Mouse (Mus musculus) lung, adult 2 months (tissue): ENCODE results near the gene Olfr640. TPM values are rescaled to one million over a fixed set of nuclear protein-coding genes. Genes with fewer than 3 reads are reported as not detected.

Experiments used
- DNase-seq: peaks from one replicate; pipeline ENCODE4 v3.0.0; 2022
- H3K4me1 ChIP-seq: fragments of 200-500 bp; 2 replicates; pipeline ENCODE4 v1.6.1; 2011; ENCODE audit warnings: low read length; ENCODE audit not compliant: control insufficient read depth, insufficient read depth
- H3K4me3 ChIP-seq: fragments of 200-500 bp; replicated peaks from 2 replicates; pipeline ENCODE3; 2011; ENCODE audit warnings: low read depth, mild to moderate bottlenecking, control low read depth, low read length; ENCODE audit errors: extremely low read depth
- CTCF ChIP-seq: fragments of 200-500 bp; IDR thresholded peaks from 2 replicates; pipeline ENCODE4 v1.5.1; 2011; ENCODE audit warnings: mild to moderate bottlenecking, low read length, control low read depth; ENCODE audit not compliant: insufficient read depth
- POLR2A ChIP-seq: fragments of 200-500 bp; IDR thresholded peaks from 2 replicates; pipeline ENCODE4 v1.6.1; 2011; ENCODE audit warnings: low read depth, mild to moderate bottlenecking, control low read depth, low read length, borderline replicate concordance; ENCODE audit errors: extremely low read depth
- WGBS: fragments of 180-500 bp; shearing (Covaris S2); methylation state at CpG from one replicate; pipeline ENCODE4 v1.1.7; 2018; 5-methylcytosine and 5-hydroxymethylcytosine counted together
- polyA plus RNA-seq: library from polyadenylated mRNA; depleted of rRNA; stranded (reverse); fragments of >200 nt; gene quantifications from 2 replicates; pipeline ENCODE4 v1.2.3, GENCODE M21; 2012; rRNA removed

Gene Olfr640
- polyA plus RNA-seq, 1 experiment = not detected

DNA sequence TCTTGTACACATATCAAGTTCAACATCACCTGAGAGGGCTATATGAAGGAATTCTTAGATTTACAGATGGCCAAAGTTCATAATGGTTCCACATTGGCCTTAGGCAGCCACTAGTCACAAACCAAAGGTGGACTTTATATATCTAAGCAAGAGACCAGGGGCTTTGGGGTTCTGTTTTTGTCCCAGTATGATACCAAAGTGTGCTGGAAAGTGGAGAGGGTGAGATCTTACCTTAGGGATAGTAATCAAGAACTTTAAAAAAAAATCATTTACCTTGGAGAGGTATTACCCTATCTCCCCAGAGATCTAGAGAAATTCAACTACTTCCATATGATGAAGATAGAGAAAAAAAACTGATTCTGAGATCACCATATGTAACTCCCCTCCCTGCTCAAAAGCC is 8.2 kb downstream of the Olfr640 start, which contains the start of gene Olfr639:
Gene Olfr639 (minus strand): TSS at position 101 of the 400 bp plus-strand sequence.
- Histone ChIP-seq H3K4me1 (no peaks in the 10 kb centered on the region), H3K4me3 (no peak within 1 kb of the TSS)
- no peak for DNase-seq
- TF ChIP-seq POLR2A (no peak), CTCF (no peak)

DNA sequence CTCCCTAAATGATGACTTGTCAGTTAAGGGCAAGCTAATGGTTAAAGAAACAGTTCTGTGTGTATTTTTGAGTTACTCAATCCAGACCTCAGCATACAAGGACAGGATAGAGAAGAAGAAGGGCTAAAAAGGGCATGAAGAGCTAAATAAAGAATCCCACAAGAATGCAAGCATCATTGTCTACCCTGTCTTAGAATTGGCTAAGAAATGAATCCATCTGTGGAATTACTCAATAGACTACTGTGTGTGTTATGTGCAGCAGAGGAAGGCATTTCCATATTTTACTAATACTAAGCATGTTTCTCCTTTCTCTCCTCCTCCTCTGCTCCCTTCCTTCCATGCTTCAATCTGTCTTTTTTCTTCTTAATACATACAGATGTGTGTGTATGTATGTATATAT is 26.2 kb downstream of the Olfr640 start:
- DNase-seq = no peak
- TF ChIP-seq POLR2A (no peak), CTCF (no peak)
- H3K4me3 ChIP-seq = no peak overlapping the region
- no peaks in the 10 kb centered on the region for H3K4me1 ChIP-seq

- TF ChIP-seq CTCF (no peak), POLR2A (no peak)
- no peak within 1 kb of the TSS for H3K4me3 ChIP-seq
- no peak for DNase-seq
- H3K4me1 ChIP-seq = no peaks in the 10 kb centered on the region
These were observed 26.9 kb downstream of the Olfr640 start, which contains the start of gene Olfr638 for GRCm38 (mm10) chr7:103998446-103998845. Gene Olfr638, plus strand, starts transcription at chr7:103998746.

- no peaks in the 10 kb centered on the region for H3K4me1 ChIP-seq
- no peak for TF ChIP-seq POLR2A
- TF ChIP-seq CTCF = no peak
- H3K4me3 ChIP-seq = no peak overlapping the region
- DNase-seq = no peak
- WGBS = 50% methylated on average over 1 of the region's 1 CpGs
These were observed 53.6 kb downstream of the Olfr640 start for GRCm38 (mm10) chr7:103971782-103972181.

- DNase-seq = no peak
- TF ChIP-seq CTCF = no peak
- no peak for TF ChIP-seq POLR2A
- Histone ChIP-seq H3K4me1 (no peaks in the 10 kb centered on the region), H3K4me3 (no peak within 1 kb of the TSS)
- WGBS = 81% methylated on average over 1 of the region's 1 CpGs
These were observed 54.5 kb downstream of the Olfr640 start, which contains the start of gene Olfr635 for GRCm38 (mm10) chr7:103970852-103971251. Gene Olfr635, plus strand, starts transcription at chr7:103971152.

Other genes with a start within 250 kb of the Olfr640 start
- gene Olfr68, start 245.9 kb downstream of the Olfr640 start, polyA plus RNA-seq = not detected in 2 replicates
- gene Olfr67, start 233.8 kb downstream of the Olfr640 start, polyA plus RNA-seq = not detected in 2 replicates
- 1,037 and 2,074 TPM in 2 replicates for gene Hbb-bt, start 211.6 kb downstream of the Olfr640 start, polyA plus RNA-seq
- gene Hbb-bs, start 197.5 kb downstream of the Olfr640 start, polyA plus RNA-seq = 9,354 and 20,945 TPM in 2 replicates
- not detected in 2 replicates for gene Hbb-bh2, start 185.1 kb downstream of the Olfr640 start, polyA plus RNA-seq
- not detected in 2 replicates for gene Hbb-bh1, start 182.4 kb downstream of the Olfr640 start, polyA plus RNA-seq
- gene Hbb-y, start 172.4 kb downstream of the Olfr640 start, polyA plus RNA-seq = 0.37 TPM in 1 of 2 replicates, not detected in the other
- not detected in 2 replicates for gene Olfr66, start 139.3 kb downstream of the Olfr640 start, polyA plus RNA-seq
- not detected in 2 replicates for gene Olfr64, start 131.1 kb downstream of the Olfr640 start, polyA plus RNA-seq
- gene Olfr65, start 122.1 kb downstream of the Olfr640 start, polyA plus RNA-seq = not detected in 2 replicates
- not detected in 2 replicates for gene Olfr631, start 96.7 kb downstream of the Olfr640 start, polyA plus RNA-seq
- gene Olfr632, start 91.2 kb downstream of the Olfr640 start, polyA plus RNA-seq = not detected in 2 replicates
- gene Olfr633, start 81.1 kb downstream of the Olfr640 start, polyA plus RNA-seq = not detected in 2 replicates
- gene Olfr635, start 54.4 kb downstream of the Olfr640 start, polyA plus RNA-seq = not detected in 2 replicates
- gene Olfr638, start 26.8 kb downstream of the Olfr640 start, polyA plus RNA-seq = not detected in 2 replicates
- not detected in 2 replicates for gene Olfr639, start 8.3 kb downstream of the Olfr640 start, polyA plus RNA-seq
- not detected in 2 replicates for gene Olfr641, start 9.9 kb upstream of the Olfr640 start, polyA plus RNA-seq
- gene Olfr642, start 27.1 kb upstream of the Olfr640 start, polyA plus RNA-seq = not detected in 2 replicates
- not detected in 2 replicates for gene 4930516K23Rik, start 35.9 kb upstream of the Olfr640 start, polyA plus RNA-seq
- not detected in 2 replicates for gene Olfr644, start 46.3 kb upstream of the Olfr640 start, polyA plus RNA-seq
- gene Olfr645, start 59.9 kb upstream of the Olfr640 start, polyA plus RNA-seq = not detected in 2 replicates
- gene Olfr646, start 79.3 kb upstream of the Olfr640 start, polyA plus RNA-seq = not detected in 2 replicates
- not detected in 2 replicates for gene Ubqln5, start 104.3 kb upstream of the Olfr640 start, polyA plus RNA-seq
- gene Olfr643, start 111.8 kb upstream of the Olfr640 start, polyA plus RNA-seq = not detected in 2 replicates
- not detected in 2 replicates for gene Ubqln3, start 117.7 kb upstream of the Olfr640 start, polyA plus RNA-seq
- gene Ubqlnl, start 125.0 kb upstream of the Olfr640 start, polyA plus RNA-seq = not detected in 2 replicates
- gene Olfm5, start 139.3 kb upstream of the Olfr640 start, polyA plus RNA-seq = not detected in 2 replicates
- gene Olfr648, start 157.8 kb upstream of the Olfr640 start, polyA plus RNA-seq = 0.04 TPM in 1 of 2 replicates, not detected in the other
- not detected in 2 replicates for gene Olfr649, start 170.4 kb upstream of the Olfr640 start, polyA plus RNA-seq
- gene Trim6, start 193.2 kb upstream of the Olfr640 start, polyA plus RNA-seq = 0.88 and 1.3 TPM in 2 replicates
- 5.7 and 15.2 TPM in 2 replicates for gene Trim34a, start 218.9 kb upstream of the Olfr640 start, polyA plus RNA-seq